Mouse (Mus musculus): ENCODE data around the gene Ppp2ca. TPM values are rescaled to one million over a fixed set of nuclear protein-coding genes. Genes with fewer than 3 reads are reported as not detected.

Ppp2ca gene
- 150 TPM for polyA plus RNA-seq (2017; shearing (Covaris generic))

DNA sequence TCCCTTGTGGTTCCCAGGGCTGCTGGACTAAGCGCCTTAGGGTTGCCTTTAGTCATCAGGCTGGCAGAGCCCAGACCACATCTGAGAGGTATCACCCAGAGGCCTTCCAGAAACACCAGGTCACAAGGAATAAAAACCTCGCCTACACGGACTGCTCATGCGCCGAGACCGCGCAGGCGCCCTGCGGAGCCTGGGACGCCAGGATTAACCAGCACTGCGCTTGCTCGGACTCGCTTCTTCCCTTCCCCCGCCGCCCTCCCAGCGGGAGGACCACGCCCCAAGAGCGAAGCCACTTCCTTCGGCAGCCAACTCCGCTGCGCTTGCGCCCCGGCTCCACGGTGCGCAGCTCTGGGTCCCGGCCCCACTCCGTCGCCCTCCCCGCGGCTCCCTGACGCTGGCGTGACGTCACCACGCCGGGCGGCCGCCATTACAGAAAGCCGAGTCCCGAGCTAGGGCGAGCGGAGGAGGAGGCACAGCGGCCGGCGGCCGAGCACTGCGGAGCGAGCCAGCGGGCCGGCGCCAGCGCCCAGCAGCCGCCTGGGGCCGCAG, at the start of gene Ppp2ca:
Gene Ppp2ca, plus strand, starts transcription at position 284 of the 549 bp plus-strand sequence.

DNA sequence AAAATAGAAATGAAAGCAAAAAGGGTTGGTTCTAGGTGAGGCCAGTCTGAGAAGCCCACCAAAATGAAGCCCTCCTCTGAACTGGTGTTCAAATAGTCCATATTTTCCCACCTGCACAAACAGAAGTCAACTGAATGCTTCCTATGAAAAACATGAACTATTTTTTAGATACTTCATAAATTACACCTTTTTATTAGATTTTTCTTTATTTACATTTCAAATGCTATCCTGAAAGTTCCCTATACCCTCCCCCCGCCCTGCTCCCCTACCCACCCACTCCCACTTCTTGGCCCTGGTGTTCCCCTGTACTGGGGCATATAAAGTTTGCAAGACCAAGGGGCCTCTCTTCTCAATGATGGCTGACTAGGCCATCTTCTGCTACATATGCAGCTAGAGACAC, 46.9 kb downstream of the Ppp2ca start, which contains the start of gene Olfr1373:
Gene Olfr1373, minus strand, starts transcription at position 101 of the 400 bp plus-strand sequence.

Other genes starting within 250 kb of the Ppp2ca start
- 7.7 TPM for gene Jade2, start 241.0 kb upstream of the Ppp2ca start, polyA plus RNA-seq (2017; shearing (Covaris generic))
- gene Cdkn2aipnl, start 131.0 kb upstream of the Ppp2ca start, polyA plus RNA-seq (2017; shearing (Covaris generic)) = 78.8 TPM
- 457 TPM for gene Ube2b, start 97.9 kb upstream of the Ppp2ca start, polyA plus RNA-seq (2017; shearing (Covaris generic))
- 4.4 TPM for gene Cdkl3, start 94.5 kb upstream of the Ppp2ca start, polyA plus RNA-seq (2017; shearing (Covaris generic))
- not detected for gene Olfr1373, start 46.8 kb downstream of the Ppp2ca start, polyA plus RNA-seq (2017; shearing (Covaris generic))
- not detected for gene Olfr1371, start 115.3 kb downstream of the Ppp2ca start, polyA plus RNA-seq (2017; shearing (Covaris generic))
- gene Skp1a, start 133.3 kb downstream of the Ppp2ca start, polyA plus RNA-seq (2017; shearing (Covaris generic)) = 259 TPM
- gene Tcf7, start 184.3 kb downstream of the Ppp2ca start, polyA plus RNA-seq (2017; shearing (Covaris generic)) = 1,456 TPM

Measured in effector memory CD4-positive, alpha-beta T cell, adult 5 months (primary cell).